Mouse (Mus musculus): ENCODE results near the gene Erc2. TPM values are rescaled to one million over a fixed set of nuclear protein-coding genes. Genes with fewer than 3 reads are reported as not detected.

Gene Erc2
- polyA plus RNA-seq, 2 experiments, result 4.9 to 6.5 TPM

- DNase-seq (ENCODE audit: low spot score), result no peak
- 94% methylated on average over 1 of the region's 1 CpGs for WGBS
- no peak for TF ChIP-seq POLR2A (IDR thresholded peaks at IDR 0.05; ENCODE audit: borderline replicate concordance, extremely low read depth, insufficient read depth, insufficient read length)
These were observed 686.4 kb downstream of the Erc2 start for GRCm38 (mm10) chr14:28308661-28309060.

GRCm38 (mm10) chr14:28316851-28317250 is 694.6 kb downstream of the Erc2 start:
- Histone ChIP-seq H3K9me3 (ENCODE audit: control insufficient read depth, low read length) (no peaks in the 10 kb centered on the region), H3K27ac (replicated peaks; ENCODE audit: low read depth, low read length) (no peak overlapping the region), H3K36me3 (ENCODE audit: control insufficient read depth, insufficient read depth, low read length) (no peaks in the 10 kb centered on the region), H3K9ac (ENCODE audit: low read depth, low read length, severe bottlenecking) (no peak overlapping the region), H3K27me3 (ENCODE audit: control insufficient read depth, insufficient read depth, low read length) (no peaks in the 10 kb centered on the region), H3K4me3 (replicated peaks; ENCODE audit: low read length) (no peak overlapping the region), H3K4me2 (replicated peaks; ENCODE audit: low read depth, low read length, severe bottlenecking) (no peak overlapping the region), H3K4me1 (ENCODE audit: control insufficient read depth, insufficient read depth, low read length) (no peaks in the 10 kb centered on the region)
- no peak for TF ChIP-seq POLR2A (IDR thresholded peaks at IDR 0.05; ENCODE audit: borderline replicate concordance, extremely low read depth, insufficient read depth, insufficient read length)
- DNase-seq (ENCODE audit: low spot score) (no peak), ATAC-seq (ENCODE audit: low FRiP score, low read depth) (no peak)
- WGBS, result 73% methylated on average over 7 of the region's 7 CpGs

More at GRCm38 (mm10) chr14:28308661-28309060, 686.4 kb downstream of the Erc2 start:
- H3K9ac ChIP-seq (ENCODE audit: low read depth, low read length, severe bottlenecking), result no peak overlapping the region
- H3K27ac ChIP-seq (replicated peaks; ENCODE audit: low read depth, low read length), result no peak overlapping the region
- no peak for ATAC-seq (ENCODE audit: low FRiP score, low read depth)
- no peaks in the 10 kb centered on the region for H3K9me3 ChIP-seq (ENCODE audit: control insufficient read depth, low read length)
- H3K4me1 ChIP-seq (ENCODE audit: control insufficient read depth, insufficient read depth, low read length), result no peaks in the 10 kb centered on the region
- no peak overlapping the region for H3K4me2 ChIP-seq (replicated peaks; ENCODE audit: low read depth, low read length, severe bottlenecking)
- no peaks in the 10 kb centered on the region for H3K27me3 ChIP-seq (ENCODE audit: control insufficient read depth, insufficient read depth, low read length)
- no peak overlapping the region for H3K4me3 ChIP-seq (replicated peaks; ENCODE audit: low read length)
- no peaks in the 10 kb centered on the region for H3K36me3 ChIP-seq (ENCODE audit: control insufficient read depth, insufficient read depth, low read length)

- no peak overlapping the region for H3K4me3 ChIP-seq (replicated peaks; ENCODE audit: low read length)
- no peak overlapping the region for H3K4me2 ChIP-seq (replicated peaks; ENCODE audit: low read depth, low read length, severe bottlenecking)
- H3K9ac ChIP-seq (ENCODE audit: low read depth, low read length, severe bottlenecking), result no peak overlapping the region
- H3K9me3 ChIP-seq (ENCODE audit: control insufficient read depth, low read length), result no peaks in the 10 kb centered on the region
- no peaks in the 10 kb centered on the region for H3K27me3 ChIP-seq (ENCODE audit: control insufficient read depth, insufficient read depth, low read length)
- no peak for DNase-seq (ENCODE audit: low spot score)
- no peak for ATAC-seq (ENCODE audit: low FRiP score, low read depth)
- no peak for TF ChIP-seq POLR2A (IDR thresholded peaks at IDR 0.05; ENCODE audit: borderline replicate concordance, extremely low read depth, insufficient read depth, insufficient read length)
- H3K4me1 ChIP-seq (ENCODE audit: control insufficient read depth, insufficient read depth, low read length), result no peaks in the 10 kb centered on the region
- H3K27ac ChIP-seq (replicated peaks; ENCODE audit: low read depth, low read length), result no peak overlapping the region
- no peaks in the 10 kb centered on the region for H3K36me3 ChIP-seq (ENCODE audit: control insufficient read depth, insufficient read depth, low read length)
- WGBS, result 92% methylated on average over 5 of the region's 5 CpGs
These were observed 699.8 kb downstream of the Erc2 start for GRCm38 (mm10) chr14:28321916-28322534.

- no peaks in the 10 kb centered on the region for H3K36me3 ChIP-seq (ENCODE audit: control insufficient read depth, insufficient read depth, low read length)
- H3K27me3 ChIP-seq (ENCODE audit: control insufficient read depth, insufficient read depth, low read length), result no peaks in the 10 kb centered on the region
- ATAC-seq (ENCODE audit: low FRiP score, low read depth) (no peak), DNase-seq (ENCODE audit: low spot score) (no peak)
- H3K4me3 ChIP-seq (replicated peaks; ENCODE audit: low read length), result no peak overlapping the region
- H3K9ac ChIP-seq (ENCODE audit: low read depth, low read length, severe bottlenecking), result no peak overlapping the region
- no peaks in the 10 kb centered on the region for H3K9me3 ChIP-seq (ENCODE audit: control insufficient read depth, low read length)
- no peaks in the 10 kb centered on the region for H3K4me1 ChIP-seq (ENCODE audit: control insufficient read depth, insufficient read depth, low read length)
- 63% methylated on average over 2 of the region's 2 CpGs for WGBS
- no peak overlapping the region for H3K4me2 ChIP-seq (replicated peaks; ENCODE audit: low read depth, low read length, severe bottlenecking)
- TF ChIP-seq POLR2A (IDR thresholded peaks at IDR 0.05; ENCODE audit: borderline replicate concordance, extremely low read depth, insufficient read depth, insufficient read length), result no peak
- no peak overlapping the region for H3K27ac ChIP-seq (replicated peaks; ENCODE audit: low read depth, low read length)
These were observed 701.0 kb downstream of the Erc2 start for GRCm38 (mm10) chr14:28323243-28323642.

GRCm38 (mm10) chr14:28323727-28324126 is 701.5 kb downstream of the Erc2 start:
- Histone ChIP-seq H3K9ac (ENCODE audit: low read depth, low read length, severe bottlenecking) (no peak overlapping the region), H3K4me2 (replicated peaks; ENCODE audit: low read depth, low read length, severe bottlenecking) (no peak overlapping the region), H3K4me3 (replicated peaks; ENCODE audit: low read length) (no peak overlapping the region), H3K27ac (replicated peaks; ENCODE audit: low read depth, low read length) (no peak overlapping the region), H3K4me1 (ENCODE audit: control insufficient read depth, insufficient read depth, low read length) (no peaks in the 10 kb centered on the region), H3K27me3 (ENCODE audit: control insufficient read depth, insufficient read depth, low read length) (no peaks in the 10 kb centered on the region), H3K36me3 (ENCODE audit: control insufficient read depth, insufficient read depth, low read length) (no peaks in the 10 kb centered on the region), H3K9me3 (ENCODE audit: control insufficient read depth, low read length) (no peaks in the 10 kb centered on the region)
- DNase-seq (ENCODE audit: low spot score) (no peak), ATAC-seq (ENCODE audit: low FRiP score, low read depth) (no peak)
- WGBS, result 49% methylated on average over 2 of the region's 2 CpGs
- no peak for TF ChIP-seq POLR2A (IDR thresholded peaks at IDR 0.05; ENCODE audit: borderline replicate concordance, extremely low read depth, insufficient read depth, insufficient read length)

All from limb, embryonic 14.5 days (tissue).